Mouse (Mus musculus) heart, embryonic 16.5 days (tissue): ENCODE measurements at regions not wholly inside any gene's neighbourhood (a gene's known extent, or its start where the extent isn't known, plus 50 kb on each side); places are given as distances from the start of the nearest gene placed in this dataset.

ENCODE experiments used
- ATAC-seq: fragments of 200-750 bp; cut with Nextera tagmentation; replicated peaks from 2 replicates; pipeline ENCODE4 v1.8.0; 2017; ENCODE audit warnings: moderate number of reproducible peaks; ENCODE audit not compliant: insufficient read depth, low FRiP score; ENCODE audit errors: extremely low read depth
- H3K27ac ChIP-seq: fragments of 300-500 bp; sonication (generic); 2 replicates; pipeline ENCODE4 v1.5.1; 2014; ENCODE audit warnings: mild to moderate bottlenecking, low read length, control low read depth, moderate library complexity
- H3K27me3 ChIP-seq: fragments of 300-500 bp; sonication (generic); 2 replicates; pipeline ENCODE4 v1.6.1; 2014; ENCODE audit warnings: low read length, mixed read lengths; ENCODE audit not compliant: control insufficient read depth, insufficient read depth
- H3K36me3 ChIP-seq: fragments of 300-500 bp; sonication (generic); 2 replicates; pipeline ENCODE4 v1.6.1; 2014; ENCODE audit not compliant: control insufficient read depth, insufficient read depth
- H3K4me1 ChIP-seq: fragments of 300-500 bp; sonication (generic); 2 replicates; pipeline ENCODE4 v1.6.1; 2014; ENCODE audit warnings: low read length, mixed read lengths; ENCODE audit not compliant: control insufficient read depth, insufficient read depth
- H3K4me2 ChIP-seq: fragments of 300-500 bp; sonication (generic); 2 replicates; pipeline ENCODE4 v1.6.1; 2014; ENCODE audit warnings: low read depth, mild to moderate bottlenecking, control low read depth, low read length
- H3K4me3 ChIP-seq: fragments of 300-500 bp; sonication (generic); 2 replicates; pipeline ENCODE4 v1.5.1; 2014; ENCODE audit warnings: mild to moderate bottlenecking, control low read depth, low read length
- H3K9ac ChIP-seq: fragments of 300-500 bp; sonication (generic); 2 replicates; pipeline ENCODE4 v1.6.1; 2014; ENCODE audit warnings: low read length, control low read depth
- H3K9me3 ChIP-seq: fragments of 300-500 bp; sonication (generic); replicated peaks from 2 replicates; pipeline ENCODE4 v1.6.1; 2016; ENCODE audit warnings: low read length; ENCODE audit not compliant: control insufficient read depth
- WGBS: fragments of 180-500 bp; shearing (Covaris S2); extraction: QIAGEN DNeasy Blood & Tissue Kit; methylation state at CpG from one replicate; pipeline ENCODE4 v1.1.7; 2014; 5-methylcytosine and 5-hydroxymethylcytosine counted together

DNA sequence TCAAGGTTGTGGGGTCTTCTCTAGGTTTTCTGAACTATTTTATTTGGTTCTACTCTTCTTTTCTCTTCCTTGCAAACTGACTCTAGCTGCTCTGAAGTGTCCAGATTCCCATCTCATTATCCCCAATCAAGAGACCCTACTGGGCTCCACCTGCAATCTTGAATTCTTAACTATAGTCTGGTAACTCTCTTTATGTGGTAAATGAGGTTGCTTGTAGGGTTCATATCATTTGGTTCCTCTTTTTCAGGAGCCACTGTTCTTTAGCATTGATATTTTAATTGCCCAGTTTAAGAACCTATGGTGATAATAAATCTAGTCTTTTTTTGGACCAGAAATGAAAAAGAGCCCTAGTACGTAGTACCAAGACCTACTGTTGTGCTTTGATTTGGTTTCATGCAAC, 90.7 kb downstream of the Plk2 start:
- 92% methylated on average over 1 of the region's 1 CpGs for WGBS
- no peak for ATAC-seq
- Histone ChIP-seq H3K4me3 (no peak overlapping the region), H3K27me3 (no peaks in the 10 kb centered on the region), H3K36me3 (no peaks in the 10 kb centered on the region), H3K9me3 (no peaks in the 10 kb centered on the region), H3K4me1 (no peaks in the 10 kb centered on the region), H3K4me2 (no peak overlapping the region), H3K27ac (no peak overlapping the region), H3K9ac (no peak overlapping the region)

DNA sequence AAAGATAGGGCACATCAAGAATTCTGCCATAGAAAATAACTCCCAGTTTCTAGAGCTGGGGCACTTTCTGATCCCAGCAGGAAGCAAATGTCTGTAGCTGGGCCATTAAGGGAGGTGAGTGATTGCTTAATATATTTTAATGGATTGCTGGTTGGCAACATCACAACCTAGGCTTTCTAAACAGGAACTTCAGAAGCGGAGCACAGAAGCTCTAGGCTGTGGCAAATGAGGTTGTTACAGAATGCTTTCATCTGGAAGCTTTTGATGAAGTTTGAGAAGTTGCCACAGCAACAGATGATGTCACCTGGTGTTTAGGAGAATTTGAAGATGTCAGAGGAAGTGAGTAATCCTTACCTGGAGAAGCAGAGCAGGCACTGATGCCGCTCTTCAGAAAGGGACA, 95.3 kb downstream of the Plk2 start:
- Histone ChIP-seq H3K9ac (no peak overlapping the region), H3K4me1 (peaks cover 8% of the 10 kb centered on the region), H3K27ac (no peak overlapping the region), H3K4me2 (no peak overlapping the region), H3K4me3 (no peak overlapping the region), H3K9me3 (no peaks in the 10 kb centered on the region), H3K27me3 (no peaks in the 10 kb centered on the region), H3K36me3 (no peaks in the 10 kb centered on the region)
- no peak for ATAC-seq
- 83% methylated on average over 2 of the region's 2 CpGs for WGBS

DNA sequence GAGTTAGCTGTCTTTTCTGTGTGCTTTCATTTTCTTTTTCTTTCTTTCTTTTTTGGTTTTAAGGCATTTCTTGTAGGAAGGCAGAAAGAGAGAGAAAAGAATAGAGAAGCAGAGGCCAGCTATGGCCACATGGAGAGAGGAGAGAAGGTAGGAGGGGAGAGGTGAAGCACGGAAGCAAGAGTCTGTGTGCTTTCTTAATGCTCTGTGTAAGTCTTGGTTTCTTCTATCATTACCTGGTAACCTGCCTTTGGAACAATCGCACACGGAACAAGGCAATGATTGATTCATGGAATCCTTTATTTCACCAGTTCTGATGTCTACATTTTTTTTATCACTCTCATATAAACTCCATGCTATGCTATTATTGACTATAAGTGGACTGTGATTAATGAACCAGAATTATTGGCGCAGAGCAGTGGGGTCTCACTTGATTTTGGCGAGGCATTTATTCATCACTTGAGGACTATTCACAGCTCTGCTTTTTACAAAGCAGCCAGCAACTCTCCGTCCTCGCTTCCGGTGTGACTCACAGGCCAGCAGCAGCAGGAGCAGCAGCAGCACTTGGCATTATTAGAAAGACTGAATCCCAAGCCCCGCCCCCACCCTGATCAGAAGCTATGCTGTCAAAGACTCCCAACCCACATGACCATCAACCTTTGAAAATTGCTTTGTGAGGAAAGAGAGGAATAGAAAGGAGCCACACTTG, 97.6 kb downstream of the Plk2 start:
- Histone ChIP-seq H3K4me2 (no peak overlapping the region), H3K9ac (no peak overlapping the region), H3K27me3 (no peaks in the 10 kb centered on the region), H3K4me1 (peaks cover 8% of the 10 kb centered on the region), H3K36me3 (no peaks in the 10 kb centered on the region), H3K9me3 (no peaks in the 10 kb centered on the region), H3K27ac (no peak overlapping the region), H3K4me3 (no peak overlapping the region)
- no peak for ATAC-seq
- WGBS: 39% methylated on average over 9 of the region's 9 CpGs

DNA sequence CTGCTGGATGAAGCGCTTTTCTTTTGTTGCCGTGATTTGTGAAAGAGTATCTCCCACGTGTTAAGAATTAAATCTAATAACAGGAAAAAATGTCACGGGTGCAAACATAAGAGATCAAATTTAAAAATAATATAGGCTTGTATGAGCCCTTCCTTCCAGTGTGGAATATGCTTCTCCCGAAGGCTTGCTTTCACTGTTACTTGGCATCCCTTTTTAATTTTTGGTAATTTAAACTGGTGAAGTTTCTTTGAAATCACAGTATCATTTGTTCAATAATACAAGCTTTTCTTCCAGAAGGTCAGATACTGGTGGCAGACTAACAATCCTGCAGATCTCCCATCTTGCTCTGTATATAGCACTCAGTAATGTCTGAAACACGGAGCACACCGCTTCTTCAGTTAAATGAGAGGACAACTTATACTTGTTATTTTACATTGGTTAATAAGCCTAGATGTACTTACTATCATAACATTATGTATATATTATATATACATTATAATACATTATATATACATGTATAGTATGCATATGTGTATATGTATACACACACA, 98.2 kb downstream of the Plk2 start:
- Histone ChIP-seq H3K4me1 (peaks cover 8% of the 10 kb centered on the region), H3K4me2 (no peak overlapping the region), H3K4me3 (no peak overlapping the region), H3K27ac (no peak overlapping the region), H3K27me3 (no peaks in the 10 kb centered on the region), H3K36me3 (no peaks in the 10 kb centered on the region), H3K9ac (no peak overlapping the region), H3K9me3 (no peaks in the 10 kb centered on the region)
- ATAC-seq: no peak
- WGBS: 80% methylated on average over 7 of the region's 7 CpGs

DNA sequence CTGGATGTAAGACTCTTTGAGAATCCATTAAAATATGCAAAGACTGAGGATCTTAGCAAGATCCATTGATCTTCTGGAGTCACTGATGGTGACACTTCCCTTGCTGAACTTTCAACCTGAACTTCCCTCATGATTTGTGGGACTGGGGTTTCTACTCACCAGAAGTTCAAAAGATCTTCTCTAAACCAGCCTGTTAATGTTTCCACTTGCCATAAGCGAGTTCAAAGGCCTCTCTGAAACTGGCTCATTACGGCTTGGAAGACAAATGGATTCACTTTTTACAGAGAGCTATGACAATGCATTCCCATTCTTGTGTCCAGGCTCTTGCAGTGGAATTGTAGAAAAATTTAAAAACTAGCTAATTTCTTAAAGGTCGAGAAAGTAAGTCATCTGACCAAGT, 102.6 kb downstream of the Plk2 start:
- Histone ChIP-seq H3K9ac (no peak overlapping the region), H3K36me3 (no peaks in the 10 kb centered on the region), H3K4me2 (no peak overlapping the region), H3K4me3 (no peak overlapping the region), H3K9me3 (no peaks in the 10 kb centered on the region), H3K27ac (no peak overlapping the region), H3K27me3 (no peaks in the 10 kb centered on the region), H3K4me1 (peaks cover 5% of the 10 kb centered on the region)
- 87% methylated on average over 3 of the region's 3 CpGs for WGBS
- ATAC-seq: no peak

DNA sequence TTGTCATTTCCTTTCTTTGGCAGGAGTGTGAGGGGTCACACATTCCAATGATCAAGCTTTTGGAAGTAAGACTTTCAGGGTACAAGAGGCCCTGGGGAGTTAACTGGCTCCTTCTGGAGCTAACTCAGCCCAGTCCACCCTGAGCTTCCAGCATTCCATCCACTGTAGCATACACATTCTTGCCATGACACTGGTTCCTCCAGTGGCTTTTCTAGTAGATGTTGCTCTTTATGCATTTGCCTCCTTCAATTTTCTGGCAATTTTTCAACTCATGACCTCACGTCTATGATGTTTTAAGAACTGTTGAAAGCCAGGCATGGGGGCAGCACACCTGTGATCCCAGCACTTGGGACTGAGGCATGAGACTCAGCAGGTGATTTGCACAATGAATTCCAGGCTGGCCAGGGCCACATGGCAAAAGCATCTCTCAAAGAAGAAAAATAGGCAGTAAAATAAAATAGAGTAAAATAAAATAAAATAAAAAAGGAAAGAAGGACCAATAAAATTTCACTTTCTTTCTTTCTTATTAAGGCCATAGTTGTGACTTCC, 113.0 kb downstream of the Plk2 start:
- ATAC-seq: no peak
- H3K4me3 ChIP-seq: no peak overlapping the region
- no peak overlapping the region for H3K4me2 ChIP-seq
- H3K27ac ChIP-seq: no peak overlapping the region
- H3K9me3 ChIP-seq: peaks cover 3% of the 10 kb centered on the region
- H3K27me3 ChIP-seq: no peaks in the 10 kb centered on the region
- 60% methylated on average over 1 of the region's 1 CpGs for WGBS
- no peaks in the 10 kb centered on the region for H3K36me3 ChIP-seq
- no peaks in the 10 kb centered on the region for H3K4me1 ChIP-seq
- H3K9ac ChIP-seq: no peak overlapping the region

DNA sequence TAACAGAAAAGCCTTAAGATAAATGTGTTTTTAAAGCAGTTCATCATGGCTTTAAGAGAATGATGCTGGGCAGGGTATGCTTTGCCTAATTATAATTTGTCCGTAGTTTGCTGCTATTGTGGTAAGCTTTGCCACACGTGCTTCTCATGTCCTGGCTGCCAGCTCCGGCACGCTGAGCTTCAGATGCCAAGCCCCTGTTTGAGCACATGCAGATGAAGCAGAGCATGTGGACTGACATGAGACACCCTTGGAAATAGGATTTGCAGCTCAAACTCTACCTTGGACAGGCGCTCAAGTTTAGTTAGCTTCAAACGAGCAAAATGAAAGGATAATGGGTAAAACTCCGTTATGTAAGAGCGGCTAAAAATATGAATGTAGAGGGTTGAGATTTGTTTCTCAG, 123.1 kb downstream of the Plk2 start:
- no peaks in the 10 kb centered on the region for H3K4me1 ChIP-seq
- H3K4me3 ChIP-seq: no peak overlapping the region
- no peak overlapping the region for H3K4me2 ChIP-seq
- no peaks in the 10 kb centered on the region for H3K27me3 ChIP-seq
- H3K9ac ChIP-seq: no peak overlapping the region
- no peak overlapping the region for H3K27ac ChIP-seq
- no peak for ATAC-seq
- WGBS: 81% methylated on average over 8 of the region's 8 CpGs
- H3K9me3 ChIP-seq: no peaks in the 10 kb centered on the region
- H3K36me3 ChIP-seq: no peaks in the 10 kb centered on the region

DNA sequence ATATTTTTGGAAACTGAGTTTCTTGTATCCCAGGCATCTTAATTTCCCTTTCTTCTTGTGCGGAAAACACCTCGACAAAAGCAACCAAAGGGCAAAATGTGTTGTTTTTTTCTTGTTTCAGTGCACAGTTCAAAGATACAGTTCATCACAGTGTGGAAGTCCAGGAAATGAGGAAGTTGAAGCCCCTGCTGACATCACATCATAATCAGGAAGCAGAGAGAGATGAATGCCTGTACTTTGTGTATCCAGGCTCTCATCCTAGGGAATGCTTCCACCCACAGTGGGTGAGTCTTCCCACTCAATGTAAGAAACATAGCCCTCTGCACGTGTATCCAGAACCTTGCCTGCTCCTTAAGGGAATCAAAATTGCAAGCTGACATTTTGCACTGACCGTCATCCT, 128.1 kb downstream of the Plk2 start:
- Histone ChIP-seq H3K9me3 (no peaks in the 10 kb centered on the region), H3K4me2 (no peak overlapping the region), H3K36me3 (no peaks in the 10 kb centered on the region), H3K4me1 (peaks cover 2% of the 10 kb centered on the region; the same call in 1 of the 2 replicates), H3K9ac (no peak overlapping the region), H3K27me3 (no peaks in the 10 kb centered on the region), H3K4me3 (no peak overlapping the region), H3K27ac (no peak overlapping the region)
- ATAC-seq: no peak
- WGBS: 81% methylated on average over 4 of the region's 4 CpGs

DNA sequence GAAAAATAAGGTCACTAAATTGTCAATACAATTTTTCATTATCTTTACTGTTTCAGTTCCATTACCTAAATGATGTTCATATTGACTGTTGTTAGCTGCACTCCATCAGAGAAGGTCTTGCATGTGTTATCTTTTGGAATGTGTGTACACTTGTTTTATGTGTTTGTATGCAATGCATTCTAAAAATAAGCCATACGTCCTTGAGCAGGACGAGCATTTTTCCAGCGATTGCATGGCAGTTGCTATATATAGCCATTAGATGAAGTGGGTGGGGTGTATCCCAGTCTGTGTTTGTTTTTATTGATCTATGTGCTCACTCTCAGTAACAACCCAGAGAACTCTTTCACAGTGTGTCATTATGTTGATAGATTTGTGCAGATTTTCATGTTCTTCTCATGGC, 132.8 kb downstream of the Plk2 start:
- 25% methylated on average over 3 of the region's 3 CpGs for WGBS
- Histone ChIP-seq H3K36me3 (no peaks in the 10 kb centered on the region), H3K4me1 (peaks cover 3% of the 10 kb centered on the region; the same call in 1 of the 2 replicates), H3K27ac (peak overlapping the region; percentile 31; the same call in 1 of the 2 replicates), H3K9ac (no peak overlapping the region), H3K4me3 (no peak overlapping the region), H3K9me3 (no peaks in the 10 kb centered on the region), H3K27me3 (no peaks in the 10 kb centered on the region), H3K4me2 (no peak overlapping the region)
- 0 out of 2 replicates have a peak, but pooled peaks have one; percentile 49 for ATAC-seq
